Mouse (Mus musculus) intestine, embryonic 15.5 days (tissue): ENCODE measurements at regions not wholly inside any gene's neighbourhood (a gene's known extent, or its start where the extent isn't known, plus 50 kb on each side); places are given as distances from the start of the nearest gene placed in this dataset.
A peak's percentile ranks its signal among the peaks of the same experiment; 100 is the strongest.

Experiments used
- ATAC-seq: fragments of 200-750 bp; cut with Nextera tagmentation; 2 replicates; pipeline ENCODE4 v1.8.0; 2017; ENCODE audit warnings: moderate TSS enrichment, moderate library complexity
- H3K27ac ChIP-seq: fragments of 300-500 bp; sonication (generic); 2 replicates; pipeline ENCODE4 v1.5.1; 2015; ENCODE audit warnings: mild to moderate bottlenecking, inconsistent platforms
- H3K27me3 ChIP-seq: fragments of 300-500 bp; sonication (generic); replicated peaks from 2 replicates; pipeline ENCODE4 v1.6.1; 2015; ENCODE audit warnings: inconsistent platforms
- H3K36me3 ChIP-seq: fragments of 300-500 bp; sonication (generic); 2 replicates; pipeline ENCODE4 v1.6.1; 2015; ENCODE audit warnings: inconsistent platforms
- H3K4me1 ChIP-seq: fragments of 300-500 bp; sonication (generic); replicated peaks from 2 replicates; pipeline ENCODE4 v1.6.1; 2015; ENCODE audit warnings: inconsistent platforms
- H3K4me2 ChIP-seq: fragments of 300-500 bp; sonication (generic); replicated peaks from 2 replicates; pipeline ENCODE4 v1.6.1; 2015; ENCODE audit warnings: mild to moderate bottlenecking, inconsistent platforms
- H3K4me3 ChIP-seq: fragments of 300-500 bp; sonication (generic); replicated peaks from 2 replicates; pipeline ENCODE4 v1.5.1; 2015; ENCODE audit warnings: inconsistent platforms
- H3K9ac ChIP-seq: fragments of 300-500 bp; sonication (generic); 2 replicates; pipeline ENCODE4 v1.6.1; 2015; ENCODE audit warnings: inconsistent platforms
- H3K9me3 ChIP-seq: fragments of 300-500 bp; sonication (generic); 2 replicates; pipeline ENCODE4 v1.6.1; 2016; ENCODE audit warnings: inconsistent platforms
- WGBS: fragments of 180-500 bp; shearing (Covaris S2); methylation state at CpG from one replicate; pipeline ENCODE4 v1.1.7; 2015; 5-methylcytosine and 5-hydroxymethylcytosine counted together

GRCm38 (mm10) chr13:107923129-107924114 is 120.8 kb upstream of the Smim15 start:
- ATAC-seq, result no peak

GRCm38 (mm10) chr13:107919403-107919802 is 124.8 kb upstream of the Smim15 start:
- Histone ChIP-seq H3K9ac (no peak overlapping the region), H3K4me1 (no peaks in the 10 kb centered on the region), H3K4me2 (no peak overlapping the region), H3K4me3 (no peak overlapping the region), H3K27me3 (no peaks in the 10 kb centered on the region), H3K36me3 (no peaks in the 10 kb centered on the region), H3K27ac (no peak overlapping the region), H3K9me3 (no peaks in the 10 kb centered on the region)
- ATAC-seq, result no peak
- WGBS, result 91% methylated on average over 3 of the region's 3 CpGs

More at GRCm38 (mm10) chr13:107923129-107924114, 120.8 kb upstream of the Smim15 start:
- Histone ChIP-seq H3K4me2 (no peak overlapping the region), H3K4me3 (no peak overlapping the region), H3K36me3 (no peaks in the 10 kb centered on the region), H3K9ac (no peak overlapping the region), H3K9me3 (no peaks in the 10 kb centered on the region), H3K27ac (no peak overlapping the region), H3K27me3 (no peaks in the 10 kb centered on the region), H3K4me1 (no peaks in the 10 kb centered on the region)
- 68% methylated on average over 19 of the region's 19 CpGs for WGBS

GRCm38 (mm10) chr13:107918478-107918877 is 125.8 kb upstream of the Smim15 start:
- H3K4me2 ChIP-seq, result no peak overlapping the region
- no peak overlapping the region for H3K27ac ChIP-seq
- H3K4me3 ChIP-seq, result no peak overlapping the region
- WGBS, result 77% methylated on average over 7 of the region's 7 CpGs
- no peaks in the 10 kb centered on the region for H3K36me3 ChIP-seq
- no peaks in the 10 kb centered on the region for H3K9me3 ChIP-seq
- no peaks in the 10 kb centered on the region for H3K27me3 ChIP-seq
- H3K9ac ChIP-seq, result no peak overlapping the region
- no peak for ATAC-seq
- H3K4me1 ChIP-seq, result no peaks in the 10 kb centered on the region

GRCm38 (mm10) chr13:107918065-107918464 is 126.2 kb upstream of the Smim15 start:
- no peak overlapping the region for H3K27ac ChIP-seq
- no peaks in the 10 kb centered on the region for H3K4me1 ChIP-seq
- ATAC-seq, result no peak
- no peaks in the 10 kb centered on the region for H3K36me3 ChIP-seq
- no peak overlapping the region for H3K9ac ChIP-seq
- H3K9me3 ChIP-seq, result no peaks in the 10 kb centered on the region
- 90% methylated on average over 10 of the region's 10 CpGs for WGBS
- H3K27me3 ChIP-seq, result no peaks in the 10 kb centered on the region
- no peak overlapping the region for H3K4me2 ChIP-seq
- H3K4me3 ChIP-seq, result no peak overlapping the region

GRCm38 (mm10) chr13:107917564-107917963 is 126.7 kb upstream of the Smim15 start:
- Histone ChIP-seq H3K4me3 (no peak overlapping the region), H3K4me2 (no peak overlapping the region), H3K9ac (no peak overlapping the region), H3K27ac (no peak overlapping the region), H3K4me1 (no peaks in the 10 kb centered on the region), H3K36me3 (no peaks in the 10 kb centered on the region), H3K27me3 (no peaks in the 10 kb centered on the region), H3K9me3 (no peaks in the 10 kb centered on the region)
- WGBS, result 82% methylated on average over 3 of the region's 3 CpGs
- ATAC-seq, result no peak

- Histone ChIP-seq H3K27ac (no peak overlapping the region), H3K9me3 (no peaks in the 10 kb centered on the region), H3K9ac (no peak overlapping the region), H3K27me3 (no peaks in the 10 kb centered on the region), H3K4me2 (no peak overlapping the region), H3K4me3 (no peak overlapping the region), H3K36me3 (no peaks in the 10 kb centered on the region), H3K4me1 (0 out of 2 replicates have a peak, but pooled peaks cover 2% of the 10 kb centered on the region)
- 48% methylated on average over 7 of the region's 7 CpGs for WGBS
- no peak for ATAC-seq
Observed at GRCm38 (mm10) chr13:107910125-107910524, 134.1 kb upstream of the Smim15 start.

- 79% methylated on average over 15 of the region's 15 CpGs for WGBS
- no peak overlapping the region for H3K9ac ChIP-seq
- H3K9me3 ChIP-seq, result no peaks in the 10 kb centered on the region
- no peak overlapping the region for H3K4me2 ChIP-seq
- H3K27ac ChIP-seq, result no peak overlapping the region
- H3K36me3 ChIP-seq, result no peaks in the 10 kb centered on the region
- ATAC-seq, result no peak
- no peak overlapping the region for H3K4me3 ChIP-seq
- 0 out of 2 replicates have a peak, but pooled peaks cover 2% of the 10 kb centered on the region for H3K4me1 ChIP-seq
- no peaks in the 10 kb centered on the region for H3K27me3 ChIP-seq
Observed at GRCm38 (mm10) chr13:107909343-107910067, 134.7 kb upstream of the Smim15 start.

GRCm38 (mm10) chr13:107907966-107908365 is 136.3 kb upstream of the Smim15 start:
- H3K9me3 ChIP-seq, result no peaks in the 10 kb centered on the region
- H3K36me3 ChIP-seq, result no peaks in the 10 kb centered on the region
- no peak overlapping the region for H3K27ac ChIP-seq
- no peak for ATAC-seq
- no peak overlapping the region for H3K4me3 ChIP-seq
- H3K4me1 ChIP-seq, result peaks cover 6% of the 10 kb centered on the region; the same call in 1 of the 2 replicates
- H3K4me2 ChIP-seq, result no peak overlapping the region
- no peaks in the 10 kb centered on the region for H3K27me3 ChIP-seq
- WGBS, result 97% methylated on average over 5 of the region's 5 CpGs
- no peak overlapping the region for H3K9ac ChIP-seq

- H3K27me3 ChIP-seq, result no peaks in the 10 kb centered on the region
Observed at GRCm38 (mm10) chr13:107904851-107905250, 139.4 kb upstream of the Smim15 start.

GRCm38 (mm10) chr13:107904051-107904740 is 140.1 kb upstream of the Smim15 start:
- no peaks in the 10 kb centered on the region for H3K27me3 ChIP-seq
- H3K9ac ChIP-seq, result no peak overlapping the region
- peaks cover 6% of the 10 kb centered on the region; the same call in 1 of the 2 replicates for H3K4me1 ChIP-seq
- H3K4me3 ChIP-seq, result no peak overlapping the region
- no peak overlapping the region for H3K27ac ChIP-seq
- H3K36me3 ChIP-seq, result no peaks in the 10 kb centered on the region
- no peaks in the 10 kb centered on the region for H3K9me3 ChIP-seq
- ATAC-seq, result 0 out of 2 replicates have a peak, but pooled peaks have one; percentile 23
- H3K4me2 ChIP-seq, result no peak overlapping the region
- 80% methylated on average over 14 of the region's 14 CpGs for WGBS

More at GRCm38 (mm10) chr13:107904851-107905250, 139.4 kb upstream of the Smim15 start:
- no peak for ATAC-seq
- WGBS, result 83% methylated on average over 4 of the region's 4 CpGs
- no peaks in the 10 kb centered on the region for H3K36me3 ChIP-seq
- H3K4me2 ChIP-seq, result no peak overlapping the region
- H3K9ac ChIP-seq, result no peak overlapping the region
- no peaks in the 10 kb centered on the region for H3K9me3 ChIP-seq
- H3K4me1 ChIP-seq, result peaks cover 6% of the 10 kb centered on the region; the same call in 1 of the 2 replicates
- no peak overlapping the region for H3K27ac ChIP-seq
- no peak overlapping the region for H3K4me3 ChIP-seq

- Histone ChIP-seq H3K9ac (no peak overlapping the region), H3K9me3 (no peaks in the 10 kb centered on the region), H3K27ac (no peak overlapping the region), H3K27me3 (no peaks in the 10 kb centered on the region), H3K4me1 (peaks cover 6% of the 10 kb centered on the region; the same call in 1 of the 2 replicates), H3K4me2 (no peak overlapping the region), H3K4me3 (no peak overlapping the region), H3K36me3 (no peaks in the 10 kb centered on the region)
- 28% methylated on average over 9 of the region's 9 CpGs for WGBS
- peak; percentile 71 for ATAC-seq
Observed at GRCm38 (mm10) chr13:107903150-107903959, 140.9 kb upstream of the Smim15 start.
